Mouse (Mus musculus): ENCODE results near the gene Ppil4. TPM values are rescaled to one million over a fixed set of nuclear protein-coding genes. Genes with fewer than 3 reads are reported as not detected.

Gene Ppil4
- total RNA-seq, 2 experiments from 2014 or later: 34.0 to 38.9 TPM

DNA sequence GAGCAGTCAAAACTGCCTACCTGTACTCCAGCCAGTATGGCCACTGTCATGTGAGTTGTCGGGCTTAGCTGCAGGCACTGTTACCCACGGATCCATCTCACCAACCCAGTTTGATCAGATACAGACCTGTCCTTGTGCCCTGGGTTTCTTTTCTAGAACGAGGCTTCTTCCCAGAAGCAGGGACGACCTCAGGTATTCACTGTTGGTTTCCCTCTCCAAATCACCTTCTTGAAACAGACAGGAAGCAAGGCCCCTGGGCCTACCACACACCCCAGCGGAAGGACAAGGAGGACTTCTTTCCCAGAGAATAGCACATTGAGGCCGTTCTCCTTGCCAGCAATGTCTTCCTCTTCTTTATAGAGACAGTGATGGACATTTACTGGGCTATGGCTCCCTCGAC, 67.8 kb downstream of the Ppil4 start:
- no peak for DNase-seq (ENCODE audit: low spot score in 2 of 2)

DNA sequence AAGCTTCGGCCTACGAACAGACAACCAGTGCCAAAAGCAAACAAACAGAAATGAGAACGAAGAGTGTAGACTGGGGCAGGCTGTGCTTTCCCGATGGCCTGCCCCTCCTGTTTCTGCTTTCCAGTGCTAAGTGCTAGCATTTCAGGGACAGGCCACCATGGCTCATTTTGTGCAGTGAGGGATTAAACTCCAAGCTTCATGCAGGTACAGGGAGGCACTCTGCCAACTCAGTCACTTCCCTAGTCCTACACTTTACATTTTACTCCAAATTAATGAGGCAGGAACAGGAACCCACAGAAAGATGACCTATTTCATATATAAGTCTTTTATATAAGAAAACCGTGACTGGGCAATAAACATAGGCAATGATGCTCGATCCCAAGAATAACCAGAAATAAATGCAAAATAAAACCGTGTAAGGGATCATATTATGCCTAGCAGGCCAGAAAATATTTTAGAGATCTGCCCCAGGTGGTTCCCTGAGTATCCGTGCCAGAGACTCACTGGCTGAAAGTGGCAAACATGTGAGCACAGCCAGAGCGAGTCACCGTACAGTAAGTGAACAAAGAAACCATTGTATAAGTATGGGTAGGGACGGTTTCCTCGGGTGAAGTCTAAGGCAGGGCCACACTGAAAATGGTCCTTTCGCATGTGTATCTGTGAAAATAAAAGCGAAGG, 68.7 kb downstream of the Ppil4 start:
- no peak for DNase-seq (ENCODE audit: low spot score in 2 of 2)

DNA sequence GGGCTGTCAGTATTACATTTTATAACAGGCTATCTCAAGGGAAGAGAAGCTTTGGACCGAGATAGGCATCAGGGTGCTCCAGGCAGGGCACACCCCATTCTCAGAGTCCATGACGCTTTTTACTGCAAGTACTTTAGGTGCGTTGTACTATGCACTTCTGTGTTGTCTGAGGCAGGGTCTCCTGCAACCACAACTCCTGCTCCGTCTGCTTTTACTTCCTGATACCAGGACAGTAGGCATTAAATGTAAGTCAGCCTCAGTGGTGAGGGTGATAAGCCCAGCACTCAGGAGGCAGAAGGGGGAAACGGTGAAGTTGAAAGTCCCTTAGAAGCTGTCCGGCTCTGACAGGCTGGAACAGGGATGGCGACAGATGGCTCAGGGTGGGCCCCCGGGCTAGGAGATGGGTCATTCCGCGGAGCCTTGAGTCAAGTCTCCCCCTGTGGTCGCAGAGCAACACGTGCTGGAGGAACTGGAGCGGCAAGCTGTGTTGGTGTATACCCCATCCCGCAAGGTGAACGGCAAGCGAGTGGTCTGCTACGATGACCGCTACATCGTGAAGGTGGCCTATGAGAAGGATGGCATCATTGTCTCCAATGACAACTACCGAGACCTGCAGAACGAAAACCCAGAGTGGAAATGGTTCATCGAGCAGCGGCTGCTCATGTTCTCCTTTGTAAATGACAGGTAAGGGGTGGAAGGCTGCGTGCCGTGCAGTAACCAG, 69.4 kb downstream of the Ppil4 start:
- no peak for DNase-seq (ENCODE audit: low spot score in 2 of 2)

DNA sequence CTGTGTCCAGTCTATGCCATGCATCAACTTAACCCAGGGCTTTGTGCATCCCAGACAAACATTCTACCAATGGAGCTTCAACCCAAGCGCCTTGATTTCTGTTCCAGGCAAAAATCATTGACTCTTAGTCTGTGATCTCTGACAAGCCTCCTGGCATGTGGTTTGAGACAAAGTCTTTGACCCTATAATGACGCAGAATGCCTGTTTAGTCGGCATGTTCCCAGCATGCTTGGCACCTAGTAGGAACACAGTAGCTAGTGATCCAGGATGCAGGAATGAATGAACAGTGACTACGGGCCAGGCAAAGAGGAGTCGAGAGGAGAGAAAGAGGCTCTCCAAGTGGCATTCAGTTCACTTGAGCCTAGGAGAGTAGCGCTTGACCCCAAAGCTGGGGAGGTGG, 70.7 kb downstream of the Ppil4 start:
- peak in 1 of 2 experiments; percentile 7 for DNase-seq (ENCODE audit: low spot score in 2 of 2)

DNA sequence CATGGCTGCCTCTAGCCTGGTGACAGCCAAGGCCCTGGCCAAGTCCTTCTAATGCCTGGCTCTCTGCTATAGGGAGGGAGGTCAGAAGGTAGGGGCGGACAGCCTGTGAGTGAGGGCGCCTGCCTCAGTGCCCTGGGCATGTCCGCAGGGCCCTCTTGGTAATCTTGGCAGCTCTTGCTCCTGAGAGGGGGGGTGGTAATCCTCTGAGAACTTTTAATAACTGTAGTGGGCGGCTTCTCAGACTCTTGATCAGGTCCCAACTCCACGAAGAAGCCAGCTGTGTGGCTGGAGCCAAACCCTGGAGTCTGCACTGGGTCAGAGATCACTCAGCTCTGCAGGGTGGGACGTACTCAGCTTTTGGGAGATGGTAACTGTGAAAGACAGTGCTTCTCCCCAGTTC, 71.5 kb downstream of the Ppil4 start:
- no peak for DNase-seq (ENCODE audit: low spot score in 2 of 2)

DNA sequence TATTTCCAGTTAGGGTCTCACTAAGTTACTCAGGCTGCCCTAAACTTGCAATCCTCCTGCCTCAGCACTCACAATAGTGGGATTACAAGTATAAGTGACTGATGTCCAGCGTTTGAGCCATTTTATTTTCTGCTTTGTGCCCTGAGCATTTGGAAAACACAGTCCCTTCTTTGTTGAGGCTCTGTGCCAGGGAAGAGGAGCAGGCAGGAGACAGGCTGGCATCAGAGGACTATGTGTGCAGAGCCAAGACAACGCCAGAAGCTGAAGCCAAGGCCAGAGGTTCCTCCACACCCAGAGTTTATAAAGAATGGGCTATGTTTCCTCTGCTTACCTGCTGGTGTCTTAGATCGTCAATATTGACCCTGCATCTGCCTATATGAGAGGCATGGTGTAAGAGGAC, 72.1 kb downstream of the Ppil4 start:
- DNase-seq (ENCODE audit: low spot score in 2 of 2): no peak

DNA sequence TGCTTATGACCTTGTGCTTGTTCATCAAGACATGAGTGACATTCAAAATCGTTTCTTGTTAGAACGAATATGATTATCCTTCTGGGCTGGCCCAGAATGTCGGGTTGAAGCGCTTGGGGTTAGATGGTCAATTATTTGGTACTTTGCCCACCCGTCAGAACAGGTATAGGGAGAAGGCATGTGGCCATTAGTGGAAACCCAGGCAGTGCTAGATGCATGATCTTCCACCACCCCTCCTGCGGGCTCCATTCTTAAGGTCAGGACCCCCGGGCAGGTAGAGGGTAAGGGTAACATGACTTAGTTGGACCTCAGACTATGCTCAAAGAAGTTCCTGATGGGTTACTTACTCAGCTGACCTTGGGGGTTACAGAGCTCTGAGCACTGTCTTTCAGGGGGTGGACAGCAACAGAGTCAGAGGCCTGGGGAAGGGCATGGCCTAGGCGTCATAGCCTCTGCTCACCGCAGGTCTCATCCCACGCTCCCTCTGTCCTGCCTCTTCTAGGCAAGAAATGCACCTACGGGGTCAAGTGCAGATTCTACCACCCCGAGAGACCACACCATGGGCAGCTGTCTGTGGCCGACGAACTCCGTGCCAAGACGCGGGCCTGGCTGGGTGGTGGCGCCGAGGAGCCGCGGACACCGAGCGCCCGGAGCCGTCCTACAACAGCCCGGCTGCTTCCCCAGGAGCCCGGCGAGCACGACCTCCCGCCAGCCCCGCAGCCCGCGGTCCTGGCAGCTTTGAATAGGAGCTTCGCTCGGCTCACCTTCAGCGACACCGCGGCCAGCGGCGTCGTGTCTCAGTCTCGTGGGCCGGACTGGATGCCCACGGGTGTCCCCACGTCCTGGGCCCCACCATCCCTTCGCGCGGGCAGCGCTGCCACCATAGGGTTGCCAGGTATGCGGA, 74.3 kb downstream of the Ppil4 start:
- DNase-seq (ENCODE audit: low spot score in 2 of 2): peak; percentile 28 to 45

DNA sequence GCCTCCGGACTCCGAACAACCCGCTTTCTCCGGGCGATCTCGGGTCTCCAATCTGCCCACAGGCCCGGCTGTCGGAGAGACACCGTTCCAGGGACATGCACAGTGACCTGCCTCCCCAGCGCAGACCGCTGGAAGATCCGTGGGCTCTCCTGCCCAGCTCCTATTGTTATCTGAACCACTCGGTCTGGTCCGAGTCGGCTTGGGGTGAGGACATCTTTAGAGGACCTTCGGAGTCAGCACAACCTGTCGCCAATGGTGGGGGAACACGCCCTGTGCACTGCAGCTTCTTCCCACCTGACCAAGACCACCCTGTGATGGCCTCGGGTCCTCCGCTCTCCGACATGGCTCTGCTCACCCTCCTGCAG, 75.0 kb downstream of the Ppil4 start:
- DNase-seq (ENCODE audit: low spot score in 2 of 2): no peak

DNA sequence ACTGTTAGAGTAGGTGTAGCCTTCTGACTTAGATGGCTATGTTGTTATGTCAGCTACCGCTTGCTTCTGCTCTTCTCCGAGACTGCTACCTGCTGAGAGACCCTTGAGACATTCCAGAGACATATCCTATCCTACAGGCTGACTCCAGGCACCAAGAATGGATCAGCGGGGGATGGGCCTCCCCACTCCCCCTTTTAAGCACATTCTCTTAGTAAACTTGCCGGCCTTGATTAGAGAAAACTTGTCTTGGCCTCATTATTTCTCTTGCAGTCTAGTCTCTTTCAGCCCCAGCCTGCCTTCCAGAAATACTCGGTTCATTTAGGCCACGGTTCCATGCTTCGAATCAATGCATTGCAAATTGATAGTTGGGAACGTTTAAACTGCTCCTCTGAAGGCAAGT, 77.1 kb downstream of the Ppil4 start:
- no peak for DNase-seq (ENCODE audit: low spot score in 2 of 2)

DNA sequence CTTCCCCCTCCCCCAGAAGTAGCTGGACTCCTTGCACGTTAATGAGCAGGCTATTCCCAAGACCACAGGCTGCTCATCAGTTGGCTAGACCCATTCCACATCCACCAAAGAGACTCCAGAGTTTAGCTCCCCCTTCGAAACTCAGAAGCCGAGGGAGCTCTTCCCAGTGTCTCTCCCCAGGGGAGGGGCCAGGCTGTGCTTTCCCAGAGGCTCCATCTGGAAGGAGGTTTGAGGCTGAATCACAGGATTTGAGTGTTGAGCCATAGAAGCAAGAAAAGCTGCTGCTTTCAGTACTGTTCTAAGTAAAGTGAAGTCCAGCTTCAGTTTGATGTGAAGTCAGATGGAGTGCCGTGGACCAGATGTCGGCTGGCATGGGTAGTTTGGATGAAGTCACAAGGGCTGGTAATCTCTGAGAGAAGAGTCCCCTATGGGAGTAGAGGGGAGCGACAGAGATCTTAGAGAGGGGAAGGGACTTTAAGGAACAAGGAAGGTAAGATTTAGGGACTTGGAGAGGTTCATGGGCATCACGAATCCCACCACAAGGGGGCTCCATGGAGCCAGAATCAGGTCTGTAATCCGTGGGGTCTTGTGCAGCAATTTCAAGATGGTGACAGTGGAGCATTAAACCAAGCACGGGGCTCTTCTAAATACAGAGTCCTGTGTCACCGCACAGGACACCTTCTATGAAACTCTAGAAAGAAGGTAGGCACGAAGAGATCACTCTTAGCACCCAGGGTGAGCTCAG, 78.1 kb downstream of the Ppil4 start:
- DNase-seq (ENCODE audit: low spot score in 2 of 2): peak; percentile 34 to 56

DNA sequence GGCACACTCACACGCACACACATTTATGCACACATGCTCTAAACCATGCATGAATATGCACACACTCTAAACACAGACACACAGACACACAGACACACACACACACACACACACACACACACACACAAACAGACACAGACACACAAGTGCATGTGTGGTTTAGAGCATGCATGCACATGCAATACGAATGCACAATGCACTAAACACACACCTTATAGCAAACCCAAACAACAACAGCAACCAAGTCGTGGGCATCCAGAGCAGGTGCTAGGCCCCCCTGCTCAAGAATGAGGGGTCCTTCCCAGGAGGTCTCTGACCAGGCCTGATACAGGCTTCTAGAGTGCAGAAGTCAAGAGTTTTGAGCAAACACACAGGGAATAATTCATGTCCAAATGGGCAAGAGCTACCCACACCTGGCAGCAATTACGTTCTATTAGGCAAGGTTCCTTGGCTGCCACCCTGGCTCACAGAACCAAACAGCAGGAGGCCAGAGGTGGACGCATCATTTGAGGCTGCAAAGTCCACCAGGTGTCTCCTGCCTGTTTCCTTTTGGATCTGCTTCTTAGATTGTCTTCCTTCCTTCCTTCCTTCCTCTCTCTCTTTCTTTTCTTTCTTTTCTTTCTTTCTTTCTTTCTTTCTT, 78.8 kb downstream of the Ppil4 start:
- DNase-seq (ENCODE audit: low spot score in 2 of 2): no peak

Small RNAs within 50 kb of the gene (microRNA-seq; reads per million reads assigned to microRNA genes)
- gene Mir5104: 0 reads per million in 2 experiments

Other genes starting within 250 kb of the Ppil4 start
- gene Lrp11, start 203.1 kb upstream of the Ppil4 start, total RNA-seq (2021): 100 to 1,000 TPM; 135 to 141 TPM
- gene Nup43, start 125.4 kb upstream of the Ppil4 start, total RNA-seq (2021): 1 to 10 TPM; 7.2 to 9.2 TPM
- 100 to 1,000 TPM; 130 to 133 TPM for gene Pcmt1, start 111.8 kb upstream of the Ppil4 start, total RNA-seq (2021)
- gene Lats1, start 111.7 kb upstream of the Ppil4 start, total RNA-seq (2021): 10 to 100 TPM; 50.7 to 54.9 TPM
- gene Katna1, start 66.9 kb upstream of the Ppil4 start, total RNA-seq (2021): 10 to 100 TPM; 14.9 to 15.1 TPM
- gene Ginm1, start 67 bp upstream of the Ppil4 start, total RNA-seq (2021): 10 to 100 TPM; 25.6 to 26.0 TPM
- under 1 TPM; 0.16 to 0.22 TPM for gene Zc3h12d, start 39.6 kb downstream of the Ppil4 start, total RNA-seq (2021)
- gene Tab2, start 163.3 kb downstream of the Ppil4 start, total RNA-seq (2021): 10 to 100 TPM; 61.9 to 69.2 TPM

Measured in layer of hippocampus, postnatal 10 days (tissue).